Mouse (Mus musculus) ES-E14 (cell line): ENCODE data around the gene Nos1ap. TPM values are rescaled to one million over a fixed set of nuclear protein-coding genes. Genes with fewer than 3 reads are reported as not detected.

Experiments used
- DNase-seq: peaks from one replicate; pipeline ENCODE4 v3.0.0-alpha.2; 2013; ENCODE audit warnings: low read depth, low spot score
- H3K27ac ChIP-seq: 2 replicates; pipeline ENCODE4 v1.5.1; 2012; ENCODE audit warnings: low read depth, mild to moderate bottlenecking, low read length, moderate library complexity, mixed read lengths; ENCODE audit not compliant: poor library complexity, insufficient read depth, severe bottlenecking
- H3K36me3 ChIP-seq: 2 replicates; pipeline ENCODE4 v1.6.1; 2012; ENCODE audit warnings: mild to moderate bottlenecking, low read length, moderate library complexity, mixed read lengths; ENCODE audit not compliant: control insufficient read depth, poor library complexity, insufficient read depth, severe bottlenecking
- H3K4me1 ChIP-seq, 2 experiments: fragments of 150-350 bp in 1 of 2; sonication (generic) in 1 of 2; 2 replicates each; pipeline ENCODE4 v1.6.1; 2012; ENCODE audit warnings: low read length in 2 of 2, mild to moderate bottlenecking in 1 of 2, mixed read lengths in 1 of 2; ENCODE audit not compliant: control insufficient read depth in 2 of 2, insufficient read depth in 2 of 2, poor library complexity in 1 of 2
- H3K4me3 ChIP-seq, 2 experiments: fragments of 150-350 bp in 1 of 2; sonication (generic) in 1 of 2; 2 replicates each; pipeline ENCODE4 v1.5.1; 2012; ENCODE audit warnings: low read length in 2 of 2, low read depth in 1 of 2, mild to moderate bottlenecking in 1 of 2, mixed read lengths in 1 of 2; ENCODE audit not compliant: insufficient read depth in 1 of 2, poor library complexity in 1 of 2, severe bottlenecking in 1 of 2
- H3K9ac ChIP-seq: 2 replicates; pipeline ENCODE4 v1.6.1; 2012; ENCODE audit warnings: low read depth, mild to moderate bottlenecking, low read length, mixed read lengths; ENCODE audit not compliant: poor library complexity, insufficient read depth, severe bottlenecking
- H3K9me3 ChIP-seq: fragments of 150-350 bp; sonication (generic); 2 replicates; pipeline ENCODE4 v1.6.1; 2012; ENCODE audit warnings: low read depth, mild to moderate bottlenecking, low read length; ENCODE audit not compliant: control insufficient read depth, insufficient read depth
- CHD2 ChIP-seq: IDR thresholded peaks from 2 replicates; pipeline ENCODE4 v1.6.1; 2014; ENCODE audit warnings: mild to moderate bottlenecking, low read depth, low read length, inconsistent platforms
- HCFC1 ChIP-seq: IDR thresholded peaks from 2 replicates; pipeline ENCODE4 v1.6.1; 2012; ENCODE audit warnings: low read length, inconsistent platforms, borderline replicate concordance; ENCODE audit not compliant: insufficient read depth
- MAFK ChIP-seq: IDR thresholded peaks from 2 replicates; pipeline ENCODE4 v1.6.1; 2014; ENCODE audit warnings: mild to moderate bottlenecking, low read depth, low read length, inconsistent platforms; ENCODE audit not compliant: insufficient read depth
- ZC3H11A ChIP-seq: IDR thresholded peaks from 2 replicates; pipeline ENCODE4 v1.6.1; 2012; ENCODE audit warnings: low read depth, mild to moderate bottlenecking, inconsistent platforms, low read length, borderline replicate concordance
- ZNF384 ChIP-seq: IDR thresholded peaks from 2 replicates; pipeline ENCODE4 v1.6.1; 2012; ENCODE audit warnings: low read depth, low read length, inconsistent platforms
- in situ Hi-C, 2 experiments: fragments of 600-800 bp; cut with MboI; formaldehyde crosslinking; loops; one replicate each; pipeline ENCODE4 v1.15.1; 2025; ENCODE audit warnings: low sequenced_read_pairs in 2 of 2, inconsistent platforms in 1 of 2; ENCODE audit not compliant: unreplicated experiment in 2 of 2
- total RNA-seq: library from RNA; depleted of rRNA; stranded (reverse); fragments of 300-350 nt; gene quantifications from 2 replicates; pipeline ENCODE4 v1.2.3, GENCODE M21; 2012

Nos1ap gene
- total RNA-seq, 1 experiment = 0.49 TPM

DNA sequence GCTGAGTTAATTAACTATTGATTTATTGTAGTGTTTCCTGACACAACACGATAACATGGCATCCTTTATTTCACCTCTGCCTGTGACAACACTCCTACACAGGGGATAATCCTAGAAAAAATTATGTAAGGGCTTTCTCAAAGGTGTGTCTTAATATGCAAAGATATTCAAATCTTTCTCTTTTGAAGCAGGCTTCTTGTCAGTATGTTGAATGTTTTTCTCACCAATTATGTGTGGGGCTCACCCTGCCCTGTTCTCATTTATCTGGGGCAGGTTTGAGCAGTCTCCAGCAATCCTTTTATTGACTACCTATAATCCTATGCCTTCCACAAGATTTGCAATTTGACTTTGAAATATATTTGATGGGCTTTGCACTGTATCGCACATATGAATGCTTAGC lies 97.1 kb downstream of the Nos1ap start:
- in situ Hi-C loops = no loop called here
- H3K36me3 ChIP-seq = no peaks in the 10 kb centered on the region
- TF ChIP-seq CHD2 = no peak
- TF ChIP-seq HCFC1 = no peak
- TF ChIP-seq ZNF384 = no peak
- TF ChIP-seq ZC3H11A = no peak
- TF ChIP-seq MAFK = no peak
- H3K9me3 ChIP-seq = no peaks in the 10 kb centered on the region
- no peak for DNase-seq
- no peak overlapping the region for H3K27ac ChIP-seq
- no peak overlapping the region for H3K4me3 ChIP-seq
- H3K4me1 ChIP-seq = no peaks in the 10 kb centered on the region
- H3K9ac ChIP-seq = no peak overlapping the region

GRCm38 (mm10) chr1:170492027-170492426 lies 97.6 kb downstream of the Nos1ap start:
- DNase-seq = no peak
- Histone ChIP-seq H3K9me3 (no peaks in the 10 kb centered on the region), H3K4me1 (no peaks in the 10 kb centered on the region), H3K4me3 (no peak overlapping the region), H3K9ac (no peak overlapping the region), H3K27ac (no peak overlapping the region), H3K36me3 (no peaks in the 10 kb centered on the region)
- no peak for TF ChIP-seq HCFC1
- no peak for TF ChIP-seq CHD2
- TF ChIP-seq ZNF384 = no peak
- no peak for TF ChIP-seq ZC3H11A
- TF ChIP-seq MAFK = no peak
- in situ Hi-C loops = no loop called here

- TF ChIP-seq HCFC1 (no peak), MAFK (no peak), ZC3H11A (no peak), CHD2 (no peak), ZNF384 (no peak)
- no peak for DNase-seq
- in situ Hi-C loops = no loop called here
These were observed 99.7 kb downstream of the Nos1ap start for GRCm38 (mm10) chr1:170489936-170490335.

DNA sequence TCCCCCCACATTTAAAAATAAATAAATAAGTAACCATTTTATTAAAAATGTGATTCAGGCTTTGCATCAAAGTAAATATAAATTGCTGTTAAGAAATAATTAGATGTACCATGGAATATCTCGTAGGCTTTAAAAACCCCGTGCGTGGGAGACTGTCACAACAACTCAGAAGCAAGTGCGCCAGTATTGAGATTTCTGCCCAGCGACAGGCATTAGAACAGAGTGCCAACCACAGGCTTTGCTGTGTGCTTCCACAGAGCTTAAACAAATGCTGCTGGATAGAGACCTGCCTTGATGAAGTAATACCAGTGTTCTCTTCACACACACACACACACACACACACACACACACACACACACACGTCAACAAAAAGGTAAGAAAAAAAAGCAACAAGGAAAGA lies 100.2 kb downstream of the Nos1ap start:
- Histone ChIP-seq H3K4me1 (no peaks in the 10 kb centered on the region), H3K36me3 (no peaks in the 10 kb centered on the region), H3K9ac (no peak overlapping the region), H3K4me3 (no peak overlapping the region), H3K9me3 (no peaks in the 10 kb centered on the region), H3K27ac (no peak overlapping the region)
- in situ Hi-C loops = no loop called here
- DNase-seq = no peak
- TF ChIP-seq MAFK = no peak
- TF ChIP-seq CHD2 = no peak
- no peak for TF ChIP-seq HCFC1
- TF ChIP-seq ZC3H11A = no peak
- no peak for TF ChIP-seq ZNF384

More at GRCm38 (mm10) chr1:170489936-170490335, 99.7 kb downstream of the Nos1ap start:
- H3K4me3 ChIP-seq = no peak overlapping the region
- H3K9me3 ChIP-seq = no peaks in the 10 kb centered on the region
- no peaks in the 10 kb centered on the region for H3K36me3 ChIP-seq
- H3K9ac ChIP-seq = no peak overlapping the region
- H3K27ac ChIP-seq = no peak overlapping the region
- no peaks in the 10 kb centered on the region for H3K4me1 ChIP-seq

DNA sequence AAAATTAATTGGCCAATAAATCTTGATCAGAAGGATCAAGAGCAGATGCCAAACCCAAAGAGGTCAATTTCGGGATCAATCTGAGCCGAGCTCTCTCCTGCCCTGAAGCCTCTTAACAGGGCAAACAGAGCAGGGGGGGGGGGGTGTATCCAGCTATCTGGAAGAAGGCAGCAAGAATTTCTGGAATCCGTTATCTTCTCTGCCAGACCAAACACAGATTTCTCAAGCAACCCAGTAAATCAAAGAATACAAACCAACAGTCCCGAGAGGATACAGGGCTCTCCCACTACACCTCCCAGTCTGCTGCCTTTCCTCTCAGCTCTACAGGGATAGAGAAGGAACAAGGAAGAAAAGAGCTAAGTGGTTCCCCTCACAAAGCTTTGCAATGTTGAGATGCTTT lies 104.5 kb downstream of the Nos1ap start:
- Histone ChIP-seq H3K36me3 (no peaks in the 10 kb centered on the region), H3K4me1 (no peaks in the 10 kb centered on the region), H3K27ac (no peak overlapping the region), H3K4me3 (no peak overlapping the region), H3K9ac (no peak overlapping the region), H3K9me3 (no peaks in the 10 kb centered on the region)
- DNase-seq = no peak
- in situ Hi-C loops = no loop called here
- TF ChIP-seq CHD2 (no peak), ZNF384 (no peak), MAFK (no peak), HCFC1 (no peak), ZC3H11A (no peak)
